Mouse (Mus musculus) heart, postnatal 0 days (tissue): ENCODE results near the gene Gfer. TPM values are rescaled to one million over a fixed set of nuclear protein-coding genes. Genes with fewer than 3 reads are reported as not detected.
A peak's percentile ranks its signal among the peaks of the same experiment; 100 is the strongest.

Source experiments
- ATAC-seq: fragments of 200-750 bp; cut with Nextera tagmentation; 2 replicates; pipeline ENCODE4 v1.8.0; 2017; ENCODE audit warnings: low read depth, moderate number of reproducible peaks, moderate library complexity; ENCODE audit not compliant: insufficient read depth
- DNase-seq: peaks from one replicate; pipeline ENCODE4 v3.0.0-alpha.2; 2016; ENCODE audit warnings: low spot score
- H3K27ac ChIP-seq: fragments of 300-500 bp; sonication (generic); 2 replicates; pipeline ENCODE4 v1.5.1; 2014; ENCODE audit warnings: low read depth, mild to moderate bottlenecking
- H3K27me3 ChIP-seq: fragments of 300-500 bp; sonication (generic); 2 replicates; pipeline ENCODE4 v1.6.1; 2014; ENCODE audit warnings: low read length, mixed read lengths; ENCODE audit not compliant: control insufficient read depth, insufficient read depth
- H3K36me3 ChIP-seq: fragments of 300-500 bp; sonication (generic); replicated peaks from 2 replicates; pipeline ENCODE4 v1.6.1; 2014; ENCODE audit warnings: low read length, mixed read lengths; ENCODE audit not compliant: control insufficient read depth, insufficient read depth
- H3K4me1 ChIP-seq: fragments of 300-500 bp; sonication (generic); 2 replicates; pipeline ENCODE4 v1.6.1; 2014; ENCODE audit warnings: antibody characterized with exemption; ENCODE audit not compliant: control insufficient read depth, insufficient read depth
- H3K4me2 ChIP-seq: fragments of 300-500 bp; sonication (generic); 2 replicates; pipeline ENCODE4 v1.6.1; 2014; ENCODE audit warnings: low read depth, mild to moderate bottlenecking, low read length, moderate library complexity
- H3K4me3 ChIP-seq: fragments of 300-500 bp; sonication (generic); 2 replicates; pipeline ENCODE4 v1.5.1; 2014; ENCODE audit warnings: low read depth, low read length
- H3K9ac ChIP-seq: fragments of 300-500 bp; sonication (generic); replicated peaks from 2 replicates; pipeline ENCODE4 v1.6.1; 2014; ENCODE audit warnings: low read depth, low read length, mixed read lengths
- H3K9me3 ChIP-seq: fragments of 300-500 bp; sonication (generic); replicated peaks from 2 replicates; pipeline ENCODE4 v1.6.1; 2016; ENCODE audit warnings: low read length; ENCODE audit not compliant: control insufficient read depth
- CTCF ChIP-seq: IDR thresholded peaks from 2 replicates; pipeline ENCODE4 v1.5.1; 2016; ENCODE audit warnings: antibody characterized with exemption, control low read depth, low read depth
- EP300 ChIP-seq: IDR thresholded peaks from 2 replicates; pipeline ENCODE4 v1.6.1; 2016; ENCODE audit warnings: antibody characterized with exemption, low read depth
- WGBS: fragments of 180-500 bp; shearing (Covaris S2); extraction: QIAGEN DNeasy Blood & Tissue Kit; methylation state at CpG from one replicate; pipeline ENCODE4 v1.1.7; 2014; 5-methylcytosine and 5-hydroxymethylcytosine counted together
- polyA plus RNA-seq: library from polyadenylated mRNA; unstranded; fragments of >200 nt; fragmentation: Nextera tagmentation; extraction: Ambion mirVana; gene quantifications from 2 replicates; pipeline ENCODE4 v1.2.1, GENCODE M21; 2015
- total RNA-seq: library from RNA; depleted of rRNA; stranded (reverse); fragments of >200 nt; gene quantifications from 2 replicates; pipeline ENCODE4 v1.2.3, GENCODE M21; 2014; ENCODE audit warnings: low replicate concordance

Gfer gene
- total and polyA plus RNA-seq, 2 experiments from 2014 or later, result 25.1 to 31.6 TPM

DNA sequence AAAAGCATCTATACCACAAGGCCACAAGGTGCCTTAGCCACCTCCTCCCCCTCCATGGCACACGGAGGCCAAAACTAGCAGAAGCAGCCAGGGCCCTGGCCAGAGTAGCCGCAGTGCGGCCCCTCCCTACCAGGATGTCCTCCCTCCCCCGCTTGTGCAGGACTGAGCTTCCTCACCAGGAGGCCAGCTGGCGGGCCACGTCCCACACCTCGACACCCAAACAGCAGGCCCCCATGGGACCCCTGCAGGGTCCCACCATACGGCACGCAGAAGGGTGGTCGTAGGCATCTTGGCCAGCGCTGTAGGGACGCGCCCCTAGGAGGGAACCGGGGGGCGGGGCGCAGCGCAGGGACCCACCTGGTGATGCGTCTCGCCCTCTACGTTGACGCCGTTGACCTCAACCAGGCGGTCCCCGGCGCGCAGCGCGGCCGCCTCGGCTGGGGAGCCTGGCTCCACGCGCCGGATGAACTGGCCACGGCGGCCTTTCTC lies 46.3 kb downstream of the Gfer start:
- H3K36me3 ChIP-seq, result no peaks in the 10 kb centered on the region
- H3K9me3 ChIP-seq, result no peaks in the 10 kb centered on the region
- H3K4me3 ChIP-seq, result peak overlapping the region; percentile 81
- ATAC-seq (peak; percentile 25), DNase-seq (no peak)
- peak overlapping the region; percentile 97 for H3K4me2 ChIP-seq
- 1% methylated on average over 35 of the region's 35 CpGs for WGBS
- TF ChIP-seq EP300, result no peak
- no peak for TF ChIP-seq CTCF
- H3K27ac ChIP-seq, result peak overlapping the region; percentile 82
- H3K9ac ChIP-seq, result peak overlapping the region; percentile 83
- peaks cover 6% of the 10 kb centered on the region; the same call in 1 of the 2 replicates for H3K4me1 ChIP-seq
- peaks cover 7% of the 10 kb centered on the region; the same call in 1 of the 2 replicates for H3K27me3 ChIP-seq

DNA sequence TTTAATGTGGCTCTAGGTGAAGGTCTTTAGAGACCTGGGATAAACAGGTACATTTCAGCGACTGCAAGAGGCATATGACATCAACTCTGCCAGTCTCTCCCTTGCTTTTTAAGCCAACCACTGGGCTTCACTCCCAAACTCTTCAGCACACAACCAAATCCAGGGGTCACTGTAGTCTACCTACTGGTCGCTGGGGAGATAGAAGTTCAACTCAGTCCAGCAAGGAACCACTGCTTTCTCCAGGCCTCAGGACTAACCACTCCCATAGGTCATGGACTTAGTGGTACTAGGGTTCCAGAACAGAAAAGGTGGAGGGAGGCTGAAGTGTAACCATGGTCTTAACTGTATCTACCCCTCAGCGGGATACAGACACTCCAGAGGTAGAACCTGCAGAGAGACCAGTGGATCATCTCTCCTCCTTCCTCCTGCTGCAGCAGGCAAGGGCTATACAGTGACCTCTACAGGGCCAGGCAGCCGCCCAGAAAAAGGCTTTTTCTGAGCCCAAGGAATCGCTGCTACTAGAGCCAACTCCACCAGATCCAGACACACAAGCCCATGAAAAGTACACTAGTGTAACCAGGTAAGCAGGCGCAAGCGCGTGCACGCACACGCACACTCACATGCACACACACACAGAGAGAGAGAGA lies 47.1 kb downstream of the Gfer start:
- Histone ChIP-seq H3K27me3 (peaks cover 7% of the 10 kb centered on the region; the same call in 1 of the 2 replicates), H3K27ac (peak overlapping the region; percentile 91), H3K4me2 (peak overlapping the region; percentile 97), H3K4me1 (peaks cover 13% of the 10 kb centered on the region; the same call in 1 of the 2 replicates), H3K4me3 (peak overlapping the region; percentile 81), H3K9ac (peak overlapping the region; percentile 83), H3K9me3 (no peaks in the 10 kb centered on the region), H3K36me3 (no peaks in the 10 kb centered on the region)
- DNase-seq (no peak), ATAC-seq (no peak)
- TF ChIP-seq CTCF (no peak), EP300 (no peak)
- whole genome bisulfite sequencing, result 75% methylated on average over 10 of the region's 10 CpGs

DNA sequence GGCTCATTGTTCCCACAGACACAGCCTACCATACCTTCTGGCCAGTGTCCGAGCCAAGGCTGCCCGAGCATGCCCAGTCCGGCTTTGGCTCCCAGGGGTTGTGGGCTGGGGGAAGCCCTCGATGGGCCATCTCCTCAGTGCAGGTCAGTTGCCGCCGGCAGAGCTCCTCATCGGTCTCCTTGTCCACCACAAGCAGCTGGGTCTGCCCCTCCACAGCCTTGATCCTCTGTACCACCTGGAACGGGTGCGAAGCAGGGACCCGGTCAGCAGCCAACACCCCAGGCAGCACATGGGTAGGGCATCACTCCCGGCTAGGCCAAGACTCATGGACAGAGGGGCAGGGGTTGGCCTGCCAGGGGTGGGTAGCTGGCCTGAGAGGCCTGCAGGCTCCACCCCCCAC lies 48.5 kb downstream of the Gfer start:
- peak overlapping the region; percentile 81 for H3K4me3 ChIP-seq
- TF ChIP-seq EP300, result no peak
- TF ChIP-seq CTCF, result no peak
- ATAC-seq, result no peak
- peaks cover 13% of the 10 kb centered on the region; the same call in 1 of the 2 replicates for H3K4me1 ChIP-seq
- H3K27ac ChIP-seq, result peak overlapping the region; percentile 91
- no peak for DNase-seq
- H3K9ac ChIP-seq, result peak overlapping the region; percentile 32; the same call in 1 of the 2 replicates
- peaks cover 7% of the 10 kb centered on the region; the same call in 1 of the 2 replicates for H3K27me3 ChIP-seq
- H3K4me2 ChIP-seq, result peak overlapping the region; percentile 97
- WGBS, result 68% methylated on average over 11 of the region's 11 CpGs
- H3K36me3 ChIP-seq, result no peaks in the 10 kb centered on the region
- no peaks in the 10 kb centered on the region for H3K9me3 ChIP-seq

DNA sequence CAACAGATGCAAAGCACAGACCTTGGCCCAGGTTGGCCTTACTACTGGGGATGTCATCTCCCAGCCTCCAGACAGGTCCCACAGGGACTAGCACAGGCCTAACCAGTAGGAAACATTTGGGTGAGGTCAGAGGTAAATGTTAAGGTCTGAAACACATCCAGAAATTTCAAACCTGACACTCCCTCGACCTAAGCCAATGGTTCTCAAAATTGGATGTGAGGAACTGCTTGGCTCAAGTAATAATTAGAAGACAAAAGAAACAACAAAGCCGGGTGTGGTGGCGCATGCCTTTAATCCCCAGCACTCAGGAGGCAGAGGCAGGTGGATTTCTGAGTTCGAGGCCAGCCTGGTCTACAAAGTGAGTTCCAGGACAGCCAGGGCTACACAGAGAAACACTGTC lies 49.6 kb downstream of the Gfer start:
- Histone ChIP-seq H3K4me1 (peaks cover 13% of the 10 kb centered on the region; the same call in 1 of the 2 replicates), H3K9ac (no peak overlapping the region), H3K27me3 (peaks cover 7% of the 10 kb centered on the region; the same call in 1 of the 2 replicates), H3K4me2 (no peak overlapping the region), H3K27ac (peak overlapping the region; percentile 91), H3K36me3 (no peaks in the 10 kb centered on the region), H3K4me3 (no peak overlapping the region), H3K9me3 (no peaks in the 10 kb centered on the region)
- 71% methylated on average over 4 of the region's 4 CpGs for WGBS
- DNase-seq, result no peak
- ATAC-seq, result no peak
- TF ChIP-seq EP300, result no peak
- TF ChIP-seq CTCF, result no peak

DNA sequence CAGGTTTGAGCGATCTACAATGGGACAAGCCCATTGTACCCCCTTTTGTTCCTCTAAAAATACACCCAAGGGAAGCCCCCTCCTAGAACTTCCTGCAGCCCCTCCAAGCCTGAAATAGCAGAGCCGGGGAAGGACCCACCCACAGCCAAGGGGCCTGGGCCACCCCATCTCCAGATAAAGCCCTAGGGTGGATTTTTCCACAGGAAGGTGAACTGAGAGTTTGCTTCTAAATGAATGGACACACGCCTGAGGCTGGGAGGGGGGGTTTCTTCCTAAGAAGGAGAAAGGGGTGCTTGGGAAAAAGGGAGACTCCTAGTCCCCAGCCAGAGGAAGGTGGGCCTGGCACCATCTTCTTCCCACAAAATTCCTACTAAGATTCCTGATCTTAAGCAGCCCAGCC lies 50.0 kb downstream of the Gfer start:
- no peak for DNase-seq
- no peak for TF ChIP-seq EP300
- no peak for TF ChIP-seq CTCF
- ATAC-seq, result no peak
- H3K4me1 ChIP-seq, result peaks cover 13% of the 10 kb centered on the region; the same call in 1 of the 2 replicates
- H3K27me3 ChIP-seq, result peaks cover 7% of the 10 kb centered on the region; the same call in 1 of the 2 replicates
- 63% methylated on average over 3 of the region's 3 CpGs for WGBS
- peak overlapping the region; percentile 23; the same call in 1 of the 2 replicates for H3K4me2 ChIP-seq
- H3K27ac ChIP-seq, result peak overlapping the region; percentile 91
- 0 out of 2 replicates have a peak overlapping the region, but pooled peaks have one; percentile 26 for H3K9ac ChIP-seq
- H3K36me3 ChIP-seq, result peaks cover 2% of the 10 kb centered on the region; the same call in 1 of the 2 replicates
- no peaks in the 10 kb centered on the region for H3K9me3 ChIP-seq
- H3K4me3 ChIP-seq, result no peak overlapping the region
